Mouse (Mus musculus): ENCODE results near the gene Cd96. TPM values are rescaled to one million over a fixed set of nuclear protein-coding genes. Genes with fewer than 3 reads are reported as not detected.
A peak's percentile ranks its signal among the peaks of the same experiment; 100 is the strongest.
"Not testable (repeated sequence)": the region's sequence is repeated elsewhere in the genome, so short reads cannot be mapped to it uniquely, and the experiment has no call there.

The Cd96 gene
- under 1 TPM in 1 of 2 experiments, not detected in 1; 0.23 TPM for total RNA-seq (2021)

GRCm38 (mm10) chr16:46120020-46120419 is at the start of gene Cd96:
Gene Cd96 (minus strand): TSS chr16:46120251.
- DNase-seq (ENCODE audit: low spot score in 2 of 2), result no peak
- intact Hi-C loops (cut with DNase I), result no loop called here

DNA sequence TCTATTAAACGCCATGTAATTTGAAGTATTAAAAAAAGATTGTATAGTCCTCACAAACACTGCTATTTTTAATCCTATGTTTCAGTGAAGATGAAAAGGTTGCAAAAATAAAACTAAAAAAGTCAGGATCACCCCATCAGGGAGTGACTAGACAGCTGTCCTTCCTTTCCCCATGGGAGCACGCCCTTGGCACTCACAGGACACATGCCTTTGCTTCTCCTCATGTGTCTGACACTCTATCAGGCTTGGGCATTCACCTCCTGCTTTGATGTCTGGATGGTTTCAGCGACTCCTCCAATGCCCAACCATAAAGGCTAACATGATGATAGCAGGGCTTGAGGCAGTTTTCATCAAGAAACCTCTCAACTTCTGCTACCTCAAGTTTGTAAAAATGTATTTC is 46.9 kb upstream of the Cd96 start:
- intact Hi-C loops (cut with DNase I), result no loop called here

GRCm38 (mm10) chr16:46165305-46165704 is 45.3 kb upstream of the Cd96 start:
- DNase-seq (ENCODE audit: low spot score in 2 of 2), result no peak
- intact Hi-C loops (cut with DNase I), result no loop called here

More for the DNA sequence above, 46.9 kb upstream of the Cd96 start:
- DNase-seq (ENCODE audit: low spot score in 2 of 2), result no peak

- intact Hi-C loops (cut with DNase I); DNase-seq (ENCODE audit: low spot score in 2 of 2): not testable (repeated sequence)
Observed at GRCm38 (mm10) chr16:46154832-46155231, 34.8 kb upstream of the Cd96 start, which contains the start of gene Gm4737. Gene Gm4737 (minus strand): TSS chr16:46155077.

DNA sequence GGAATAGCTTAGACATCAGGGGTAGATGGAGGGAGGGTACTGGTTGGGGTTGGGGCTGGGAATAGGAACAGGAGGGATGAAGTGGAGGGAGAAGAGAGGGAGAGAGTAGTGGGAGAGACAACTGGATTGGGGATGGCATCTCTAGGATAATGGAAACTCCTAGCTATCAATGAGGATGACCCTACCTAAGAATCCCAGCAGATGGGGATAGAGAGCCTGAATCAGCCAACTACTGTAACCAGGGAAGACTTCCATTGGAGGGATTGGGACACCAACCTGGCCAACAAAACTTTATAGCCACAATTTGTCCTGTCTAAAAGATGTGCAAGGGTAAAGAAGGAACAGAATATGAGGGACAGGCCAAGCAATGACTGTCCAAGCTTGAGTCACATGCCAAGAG is 31.1 kb upstream of the Cd96 start:
- no peak for DNase-seq (ENCODE audit: low spot score in 2 of 2)
- intact Hi-C loops (cut with DNase I), result no loop called here

- no peak for DNase-seq (ENCODE audit: low spot score in 2 of 2)
Observed at GRCm38 (mm10) chr16:46148661-46149341, 28.8 kb upstream of the Cd96 start.

GRCm38 (mm10) chr16:46146962-46147361 is 26.9 kb upstream of the Cd96 start:
- DNase-seq (ENCODE audit: low spot score in 2 of 2), result no peak
- intact Hi-C loops (cut with DNase I), result no loop called here

More at GRCm38 (mm10) chr16:46148661-46149341, 28.8 kb upstream of the Cd96 start:
- intact Hi-C loops (cut with DNase I), result no loop called here

DNA sequence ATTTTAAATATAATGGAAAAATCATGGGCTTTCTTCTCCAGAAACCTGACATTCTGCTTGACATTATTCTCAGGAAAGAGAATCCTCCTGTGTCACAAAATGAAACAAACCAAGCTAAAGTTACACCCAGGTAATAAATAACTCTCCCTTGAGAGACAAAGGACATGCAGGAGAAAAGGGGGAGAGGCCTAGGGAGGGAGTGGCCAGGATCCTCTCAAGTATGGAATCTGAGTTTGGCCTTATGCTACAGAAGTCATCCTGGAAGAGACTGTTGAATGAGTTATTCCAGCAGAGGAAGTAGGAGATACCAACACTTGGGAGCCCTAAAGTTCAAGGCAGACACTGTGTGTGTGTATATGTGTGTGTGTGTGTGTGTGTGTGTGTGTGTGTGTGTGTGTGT is 2.2 kb upstream of the Cd96 start:
- intact Hi-C loops (cut with DNase I), result no loop called here
- DNase-seq (ENCODE audit: low spot score in 2 of 2), result no peak

GRCm38 (mm10) chr16:46121420-46121819 is 1.4 kb upstream of the Cd96 start:
- intact Hi-C loops (cut with DNase I), result no loop called here
- DNase-seq (ENCODE audit: low spot score in 2 of 2), result peak; percentile 26 to 27

DNA sequence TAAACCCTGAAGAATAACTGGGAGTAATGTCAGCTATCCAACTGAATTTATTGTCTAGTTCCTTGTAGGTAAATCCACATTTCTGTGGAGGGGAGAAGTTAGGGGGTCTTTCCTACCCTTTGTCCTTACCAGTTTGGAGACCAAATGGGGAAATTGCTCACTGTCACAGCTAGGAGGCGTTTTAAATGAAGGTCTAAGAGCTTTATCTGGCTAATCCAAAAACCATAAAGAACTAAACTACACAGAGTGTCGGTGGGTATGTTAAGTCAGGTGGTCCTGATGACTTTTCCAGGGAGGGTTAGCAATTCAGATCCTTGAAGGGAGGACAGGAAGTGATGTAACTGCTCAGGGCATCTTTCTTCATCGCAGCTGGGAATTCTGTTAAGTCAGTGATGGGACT is 556 bp upstream of the Cd96 start:
- DNase-seq (ENCODE audit: low spot score in 2 of 2), result no peak
- intact Hi-C loops (cut with DNase I), result no loop called here

DNA sequence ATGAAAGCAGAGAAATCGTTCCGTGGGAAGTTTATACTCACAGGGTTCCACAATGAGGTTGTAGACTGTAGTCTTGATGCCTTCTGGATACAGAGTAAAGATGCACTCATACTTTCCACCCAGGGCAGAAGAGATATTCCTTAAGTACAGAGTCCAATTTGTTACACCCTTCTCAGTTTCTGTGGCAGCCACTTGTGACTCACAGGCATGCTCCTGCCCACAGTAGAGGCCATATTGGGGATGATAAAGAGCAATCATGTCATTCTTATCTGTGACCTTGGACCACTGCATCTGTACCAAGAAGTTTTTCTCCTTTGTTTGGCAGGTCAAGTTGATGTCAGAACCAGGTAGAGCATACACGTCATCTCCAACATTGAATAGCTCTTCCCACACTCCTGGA is 2.4 kb downstream of the Cd96 start:
- intact Hi-C loops (cut with DNase I), result no loop called here

GRCm38 (mm10) chr16:46114727-46115126 is 5.3 kb downstream of the Cd96 start:
- no peak for DNase-seq (ENCODE audit: low spot score in 2 of 2)
- intact Hi-C loops (cut with DNase I), result no loop called here

More for the DNA sequence above, 2.4 kb downstream of the Cd96 start:
- DNase-seq (ENCODE audit: low spot score in 2 of 2), result no peak

GRCm38 (mm10) chr16:46109536-46109935 is 10.5 kb downstream of the Cd96 start:
- peak in 1 of 2 experiments; percentile 17 for DNase-seq (ENCODE audit: low spot score in 2 of 2)
- intact Hi-C loops (cut with DNase I), result no loop called here

DNA sequence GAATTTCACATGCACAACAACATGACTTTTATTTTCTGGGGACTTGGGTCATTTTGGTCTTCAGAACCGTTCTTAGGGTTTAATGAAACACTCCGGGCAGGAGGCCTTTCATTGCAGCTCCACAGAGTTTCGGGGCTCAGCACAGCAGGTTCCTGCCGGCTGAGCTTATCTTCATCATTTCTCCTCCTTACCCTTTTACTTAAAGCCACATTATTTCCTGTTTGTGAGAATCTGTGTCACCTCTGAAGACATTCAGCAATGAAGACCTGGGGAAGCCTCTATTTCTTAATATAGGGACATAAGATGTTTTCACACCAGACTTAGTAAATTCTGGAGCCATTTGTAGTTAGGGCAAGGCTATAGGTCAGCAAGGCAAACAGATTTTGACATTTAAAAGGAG is 12.6 kb downstream of the Cd96 start:
- DNase-seq (ENCODE audit: low spot score in 2 of 2), result no peak
- intact Hi-C loops (cut with DNase I), result no loop called here

- intact Hi-C loops (cut with DNase I), result no loop called here
- DNase-seq (ENCODE audit: low spot score in 2 of 2), result no peak
Observed at GRCm38 (mm10) chr16:46104491-46104890, 15.6 kb downstream of the Cd96 start.

GRCm38 (mm10) chr16:46101748-46102147 is 18.3 kb downstream of the Cd96 start:
- DNase-seq (ENCODE audit: low spot score in 2 of 2), result no peak
- intact Hi-C loops (cut with DNase I), result no loop called here

DNA sequence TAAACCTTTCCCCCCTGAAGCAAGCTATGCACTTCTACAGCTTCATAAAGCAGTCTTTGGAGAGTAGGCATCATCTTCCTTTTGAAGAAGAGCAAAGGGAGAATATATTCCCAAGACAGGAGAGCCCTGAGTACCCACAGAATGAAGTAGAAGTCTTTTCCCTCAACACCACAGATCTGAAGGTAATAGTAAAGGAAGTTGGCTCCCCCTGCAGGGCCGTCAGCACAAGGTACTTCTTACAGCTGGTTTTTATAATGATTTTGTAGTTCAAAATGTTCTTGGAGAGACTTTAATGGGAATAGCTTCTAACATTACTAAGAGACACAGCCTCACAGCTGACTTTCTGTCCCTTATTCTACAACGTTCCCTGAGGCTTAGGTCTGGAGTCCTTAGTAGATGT is 19.8 kb downstream of the Cd96 start:
- DNase-seq (ENCODE audit: low spot score in 2 of 2), result peak in 1 of 2 experiments; percentile 11
- intact Hi-C loops (cut with DNase I), result no loop called here

- no peak for DNase-seq (ENCODE audit: low spot score in 2 of 2)
- intact Hi-C loops (cut with DNase I), result loop anchor here (10.0 kb wide), 1 partner anchor 103 kb away; no protein-coding TSS in a partner anchor
Observed at GRCm38 (mm10) chr16:46097421-46097820, 22.6 kb downstream of the Cd96 start.

DNA sequence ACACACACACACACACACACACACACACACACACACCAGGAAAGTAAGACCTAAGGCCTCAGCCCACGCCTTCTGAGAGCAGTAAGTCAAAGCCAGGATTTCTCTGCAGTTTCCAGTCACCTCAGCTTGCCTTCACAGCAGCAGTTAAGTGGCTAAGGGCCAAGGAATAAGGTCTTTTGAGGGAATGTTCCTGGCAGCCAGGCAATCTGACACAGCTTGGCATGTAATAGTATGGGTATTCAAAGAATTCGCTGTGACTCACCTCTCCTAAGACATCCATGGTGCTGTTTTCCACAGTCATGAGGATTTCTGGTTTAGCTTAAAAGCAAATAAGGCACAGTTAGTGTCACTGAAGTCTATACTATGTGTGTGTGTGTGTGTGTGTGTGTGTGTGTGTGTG is 25.6 kb downstream of the Cd96 start:
- DNase-seq (ENCODE audit: low spot score in 2 of 2), result peak; percentile 17 to 39
- intact Hi-C loops (cut with DNase I), result loop anchor here (10.0 kb wide), 1 partner anchor 100 kb away; no protein-coding TSS in a partner anchor

GRCm38 (mm10) chr16:46092935-46093334 is 27.1 kb downstream of the Cd96 start:
- intact Hi-C loops (cut with DNase I), result loop anchor here (10.0 kb wide), 1 partner anchor 98 kb away; no protein-coding TSS in a partner anchor
- no peak for DNase-seq (ENCODE audit: low spot score in 2 of 2)

DNA sequence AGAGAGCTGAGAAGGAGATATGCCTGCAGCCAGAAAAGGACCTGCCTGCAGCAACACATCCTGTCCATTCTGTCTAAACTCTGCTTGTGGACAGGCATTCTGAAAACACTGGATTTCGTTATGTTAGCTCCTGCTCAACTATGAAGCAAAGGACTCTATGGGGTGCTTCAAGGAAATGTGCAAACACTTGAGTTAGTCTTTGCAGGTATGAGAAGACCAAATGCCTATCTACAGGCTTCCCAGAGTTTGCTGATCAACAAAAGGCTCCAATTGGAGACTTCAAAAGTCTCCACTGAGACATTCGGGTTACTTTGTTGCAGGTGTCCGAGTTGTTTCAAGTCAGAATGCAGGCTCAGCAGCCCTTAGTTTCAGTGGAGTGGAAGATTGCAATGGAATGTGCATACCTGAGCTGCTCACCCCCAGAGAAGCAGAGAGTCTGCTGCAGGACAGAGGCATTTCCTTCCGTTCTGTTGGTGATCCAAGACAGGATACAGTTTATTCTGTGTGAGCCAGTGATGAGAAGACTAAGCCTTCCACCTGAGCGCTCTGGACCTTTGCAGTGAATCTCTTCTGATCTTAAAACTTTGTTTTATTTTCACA is 33.1 kb downstream of the Cd96 start:
- DNase-seq (ENCODE audit: low spot score in 2 of 2), result no peak
- intact Hi-C loops (cut with DNase I), result no loop called here

All from left cerebral cortex, postnatal 36 days (tissue).